Mouse (Mus musculus): ENCODE measurements around the gene Ly6g5b.
"Not testable (repeated sequence)": the region's sequence is repeated elsewhere in the genome, so short reads cannot be mapped to it uniquely, and the experiment has no call there.

Gene Ly6g5b

GRCm38 (mm10) chr17:35140490-35140996, 25.3 kb upstream of the Ly6g5b start:
- DNase-seq (ENCODE audit: low spot score) = no peak

- no peak for DNase-seq (ENCODE audit: low spot score)
Measured at GRCm38 (mm10) chr17:35139269-35139668, 24.0 kb upstream of the Ly6g5b start.

GRCm38 (mm10) chr17:35135591-35136320, 20.5 kb upstream of the Ly6g5b start:
- no peak for DNase-seq (ENCODE audit: low spot score)

- peak; percentile 68 for DNase-seq (ENCODE audit: low spot score)
Measured at GRCm38 (mm10) chr17:35134801-35135590, 19.8 kb upstream of the Ly6g5b start, which contains the start of gene Bag6. Gene Bag6 (plus strand): TSS chr17:35135178.

GRCm38 (mm10) chr17:35133517-35133916, 18.3 kb upstream of the Ly6g5b start:
- no peak for DNase-seq (ENCODE audit: low spot score)

- DNase-seq (ENCODE audit: low spot score) = no peak
Measured at GRCm38 (mm10) chr17:35132174-35132560, 16.9 kb upstream of the Ly6g5b start.

- DNase-seq (ENCODE audit: low spot score) = no peak
Measured at GRCm38 (mm10) chr17:35131500-35132173, 16.4 kb upstream of the Ly6g5b start, which contains the start of gene Apom. Gene Apom (minus strand): TSS chr17:35132050.

GRCm38 (mm10) chr17:35131038-35131437, 15.8 kb upstream of the Ly6g5b start:
- DNase-seq (ENCODE audit: low spot score) = no peak

- no peak for DNase-seq (ENCODE audit: low spot score)
Measured at GRCm38 (mm10) chr17:35128996-35129395, 13.8 kb upstream of the Ly6g5b start.

- no peak for DNase-seq (ENCODE audit: low spot score)
Measured at GRCm38 (mm10) chr17:35127017-35127416, 11.8 kb upstream of the Ly6g5b start.

GRCm38 (mm10) chr17:35126206-35126611, 11.0 kb upstream of the Ly6g5b start, which contains the start of gene D17H6S53E:
Gene D17H6S53E (plus strand): TSS chr17:35126373.
- DNase-seq (ENCODE audit: low spot score) = no peak

- DNase-seq (ENCODE audit: low spot score) = no peak
Measured at GRCm38 (mm10) chr17:35125578-35125977, 10.3 kb upstream of the Ly6g5b start.

GRCm38 (mm10) chr17:35125081-35125480, 9.9 kb upstream of the Ly6g5b start:
- DNase-seq (ENCODE audit: low spot score) = no peak

- DNase-seq (ENCODE audit: low spot score) = not testable (repeated sequence)
Measured at GRCm38 (mm10) chr17:35124261-35124896, 9.2 kb upstream of the Ly6g5b start.

- not testable (repeated sequence) for DNase-seq (ENCODE audit: low spot score)
Measured at GRCm38 (mm10) chr17:35123287-35123686, 8.1 kb upstream of the Ly6g5b start.

GRCm38 (mm10) chr17:35121871-35122303, 6.7 kb upstream of the Ly6g5b start, which contains the start of gene Csnk2b:
Gene Csnk2b (minus strand): TSS chr17:35122053.
- no peak for DNase-seq (ENCODE audit: low spot score)

- DNase-seq (ENCODE audit: low spot score) = peak; percentile 83
Measured at GRCm38 (mm10) chr17:35121143-35121799, 6.0 kb upstream of the Ly6g5b start, which contains the start of gene Gpank1. Gene Gpank1 (plus strand): TSS chr17:35121455.

- DNase-seq (ENCODE audit: low spot score) = no peak
Measured at GRCm38 (mm10) chr17:35120745-35121142, 5.5 kb upstream of the Ly6g5b start.

- DNase-seq (ENCODE audit: low spot score) = no peak
Measured at GRCm38 (mm10) chr17:35111774-35112173, 3.5 kb downstream of the Ly6g5b start.

- no peak for DNase-seq (ENCODE audit: low spot score)
Measured at GRCm38 (mm10) chr17:35108097-35108496, 7.1 kb downstream of the Ly6g5b start, which contains the start of gene Ly6g5c. Gene Ly6g5c (plus strand): TSS chr17:35108279.

- no peak for DNase-seq (ENCODE audit: low spot score)
Measured at GRCm38 (mm10) chr17:35106522-35106921, 8.7 kb downstream of the Ly6g5b start.

Data from urinary bladder, postnatal 10 days (tissue).